Mouse (Mus musculus): ENCODE results near the gene Gm10392. TPM values are rescaled to one million over a fixed set of nuclear protein-coding genes. Genes with fewer than 3 reads are reported as not detected.
A peak's percentile ranks its signal among the peaks of the same experiment; 100 is the strongest.

The Gm10392 gene
- polyA plus RNA-seq, 1 experiment from 2014 or later = 0.26 TPM

GRCm38 (mm10) chr11:77518051-77518798 lies 773 bp downstream of the Gm10392 start:
- peak overlapping the region; percentile 59; the same call in 1 of the 2 replicates for H3K27ac ChIP-seq (ENCODE audit: low read length)
- WGBS = 77% methylated on average over 27 of the region's 27 CpGs
- H3K9me3 ChIP-seq (replicated peaks; ENCODE audit: control insufficient read depth, low read length) = no peaks in the 10 kb centered on the region

GRCm38 (mm10) chr11:77516553-77517425 lies 2.2 kb downstream of the Gm10392 start:
- Histone ChIP-seq H3K27ac (ENCODE audit: low read length) (no peak overlapping the region), H3K9ac (ENCODE audit: low read length) (no peak overlapping the region), H3K27me3 (ENCODE audit: control insufficient read depth, insufficient read depth, low read length) (peaks cover 4% of the 10 kb centered on the region; the same call in 1 of the 2 replicates), H3K4me2 (ENCODE audit: low read depth, low read length) (peak overlapping the region; percentile 23), H3K9me3 (replicated peaks; ENCODE audit: control insufficient read depth, low read length) (no peaks in the 10 kb centered on the region), H3K4me3 (ENCODE audit: low read length) (no peak overlapping the region), H3K4me1 (ENCODE audit: control insufficient read depth, insufficient read depth, low read length) (peaks cover 25% of the 10 kb centered on the region), H3K36me3 (ENCODE audit: control insufficient read depth, insufficient read depth) (no peaks in the 10 kb centered on the region)
- 82% methylated on average over 5 of the region's 5 CpGs for WGBS
- ATAC-seq (replicated peaks; ENCODE audit: extremely low read depth, insufficient read depth, low FRiP score) = no peak

More at GRCm38 (mm10) chr11:77518051-77518798, 773 bp downstream of the Gm10392 start:
- Histone ChIP-seq H3K4me1 (ENCODE audit: control insufficient read depth, insufficient read depth, low read length) (peaks cover 18% of the 10 kb centered on the region), H3K36me3 (ENCODE audit: control insufficient read depth, insufficient read depth) (no peaks in the 10 kb centered on the region), H3K9ac (ENCODE audit: low read length) (no peak overlapping the region), H3K4me2 (ENCODE audit: low read depth, low read length) (peak overlapping the region; percentile 10; the same call in 1 of the 2 replicates), H3K4me3 (ENCODE audit: low read length) (no peak overlapping the region), H3K27me3 (ENCODE audit: control insufficient read depth, insufficient read depth, low read length) (peaks cover 4% of the 10 kb centered on the region; the same call in 1 of the 2 replicates)
- ATAC-seq (replicated peaks; ENCODE audit: extremely low read depth, insufficient read depth, low FRiP score) = no peak

GRCm38 (mm10) chr11:77515637-77516552 lies 3.1 kb downstream of the Gm10392 start, which contains the start of gene Trp53i13:
Trp53i13 (minus strand) TSS chr11:77515980.
- peak within 1 kb of the TSS; percentile 58 for H3K27ac ChIP-seq (ENCODE audit: low read length)
- peak within 1 kb of the TSS; percentile 75 for H3K9ac ChIP-seq (ENCODE audit: low read length)
- H3K9me3 ChIP-seq (replicated peaks; ENCODE audit: control insufficient read depth, low read length) = no peaks in the 10 kb centered on the region
- peaks cover 4% of the 10 kb centered on the region; the same call in 1 of the 2 replicates for H3K27me3 ChIP-seq (ENCODE audit: control insufficient read depth, insufficient read depth, low read length)
- no peak for ATAC-seq (replicated peaks; ENCODE audit: extremely low read depth, insufficient read depth, low FRiP score)
- WGBS = 13% methylated on average over 39 of the region's 39 CpGs
- H3K4me1 ChIP-seq (ENCODE audit: control insufficient read depth, insufficient read depth, low read length) = peaks cover 25% of the 10 kb centered on the region
- H3K36me3 ChIP-seq (ENCODE audit: control insufficient read depth, insufficient read depth) = no peaks in the 10 kb centered on the region
- peak within 1 kb of the TSS; percentile 98 for H3K4me2 ChIP-seq (ENCODE audit: low read depth, low read length)
- H3K4me3 ChIP-seq (ENCODE audit: low read length) = peak within 1 kb of the TSS; percentile 74

- H3K27ac ChIP-seq (ENCODE audit: low read length) = peak within 1 kb of the TSS; percentile 58
- H3K9me3 ChIP-seq (replicated peaks; ENCODE audit: control insufficient read depth, low read length) = no peaks in the 10 kb centered on the region
- peak within 1 kb of the TSS; percentile 78 for H3K9ac ChIP-seq (ENCODE audit: low read length)
- peak; percentile 44 for ATAC-seq (replicated peaks; ENCODE audit: extremely low read depth, insufficient read depth, low FRiP score)
- peak within 1 kb of the TSS; percentile 74 for H3K4me3 ChIP-seq (ENCODE audit: low read length)
- no peaks in the 10 kb centered on the region for H3K36me3 ChIP-seq (ENCODE audit: control insufficient read depth, insufficient read depth)
- peak within 1 kb of the TSS; percentile 98 for H3K4me2 ChIP-seq (ENCODE audit: low read depth, low read length)
- H3K27me3 ChIP-seq (ENCODE audit: control insufficient read depth, insufficient read depth, low read length) = peaks cover 4% of the 10 kb centered on the region; the same call in 1 of the 2 replicates
- H3K4me1 ChIP-seq (ENCODE audit: control insufficient read depth, insufficient read depth, low read length) = peaks cover 25% of the 10 kb centered on the region
- under 1% methylated on average over 72 of the region's 72 CpGs for WGBS
Measured at GRCm38 (mm10) chr11:77514832-77515636, 4.0 kb downstream of the Gm10392 start, which contains the start of gene Abhd15. Abhd15 (plus strand) TSS chr11:77515121.

GRCm38 (mm10) chr11:77514281-77514831 lies 4.6 kb downstream of the Gm10392 start:
- 7% methylated on average over 19 of the region's 19 CpGs for WGBS
- H3K27ac ChIP-seq (ENCODE audit: low read length) = peak overlapping the region; percentile 58

GRCm38 (mm10) chr11:77513811-77514170 lies 5.2 kb downstream of the Gm10392 start:
- no peaks in the 10 kb centered on the region for H3K36me3 ChIP-seq (ENCODE audit: control insufficient read depth, insufficient read depth)
- peaks cover 4% of the 10 kb centered on the region; the same call in 1 of the 2 replicates for H3K27me3 ChIP-seq (ENCODE audit: control insufficient read depth, insufficient read depth, low read length)
- no peaks in the 10 kb centered on the region for H3K9me3 ChIP-seq (replicated peaks; ENCODE audit: control insufficient read depth, low read length)
- H3K9ac ChIP-seq (ENCODE audit: low read length) = peak overlapping the region; percentile 78
- H3K4me3 ChIP-seq (ENCODE audit: low read length) = peak overlapping the region; percentile 74
- WGBS = 11% methylated on average over 10 of the region's 10 CpGs
- H3K27ac ChIP-seq (ENCODE audit: low read length) = peak overlapping the region; percentile 60
- peaks cover 25% of the 10 kb centered on the region for H3K4me1 ChIP-seq (ENCODE audit: control insufficient read depth, insufficient read depth, low read length)
- H3K4me2 ChIP-seq (ENCODE audit: low read depth, low read length) = peak overlapping the region; percentile 98
- ATAC-seq (replicated peaks; ENCODE audit: extremely low read depth, insufficient read depth, low FRiP score) = no peak

More at GRCm38 (mm10) chr11:77514281-77514831, 4.6 kb downstream of the Gm10392 start:
- peaks cover 4% of the 10 kb centered on the region; the same call in 1 of the 2 replicates for H3K27me3 ChIP-seq (ENCODE audit: control insufficient read depth, insufficient read depth, low read length)
- peak overlapping the region; percentile 74 for H3K4me3 ChIP-seq (ENCODE audit: low read length)
- no peaks in the 10 kb centered on the region for H3K9me3 ChIP-seq (replicated peaks; ENCODE audit: control insufficient read depth, low read length)
- ATAC-seq (replicated peaks; ENCODE audit: extremely low read depth, insufficient read depth, low FRiP score) = no peak
- peaks cover 25% of the 10 kb centered on the region for H3K4me1 ChIP-seq (ENCODE audit: control insufficient read depth, insufficient read depth, low read length)
- H3K9ac ChIP-seq (ENCODE audit: low read length) = peak overlapping the region; percentile 75
- peak overlapping the region; percentile 98 for H3K4me2 ChIP-seq (ENCODE audit: low read depth, low read length)
- no peaks in the 10 kb centered on the region for H3K36me3 ChIP-seq (ENCODE audit: control insufficient read depth, insufficient read depth)

- Histone ChIP-seq H3K9ac (ENCODE audit: low read length) (peak overlapping the region; percentile 81), H3K4me1 (ENCODE audit: control insufficient read depth, insufficient read depth, low read length) (peaks cover 32% of the 10 kb centered on the region), H3K9me3 (replicated peaks; ENCODE audit: control insufficient read depth, low read length) (no peaks in the 10 kb centered on the region), H3K4me3 (ENCODE audit: low read length) (peak overlapping the region; percentile 74), H3K36me3 (ENCODE audit: control insufficient read depth, insufficient read depth) (no peaks in the 10 kb centered on the region), H3K4me2 (ENCODE audit: low read depth, low read length) (peak overlapping the region; percentile 98), H3K27me3 (ENCODE audit: control insufficient read depth, insufficient read depth, low read length) (peaks cover 4% of the 10 kb centered on the region; the same call in 1 of the 2 replicates), H3K27ac (ENCODE audit: low read length) (peak overlapping the region; percentile 62)
- WGBS = under 1% methylated on average over 68 of the region's 84 CpGs
- peak; percentile 76 for ATAC-seq (replicated peaks; ENCODE audit: extremely low read depth, insufficient read depth, low FRiP score)
Measured at GRCm38 (mm10) chr11:77512891-77513810, 5.8 kb downstream of the Gm10392 start.
